Mouse (Mus musculus): Measurements from ENCODE around the gene Gm20538. TPM values are rescaled to one million over a fixed set of nuclear protein-coding genes. Genes with fewer than 3 reads are reported as not detected.

The Gm20538 gene
- polyA plus RNA-seq (2012; rRNA removed): not detected in 2 replicates

DNA sequence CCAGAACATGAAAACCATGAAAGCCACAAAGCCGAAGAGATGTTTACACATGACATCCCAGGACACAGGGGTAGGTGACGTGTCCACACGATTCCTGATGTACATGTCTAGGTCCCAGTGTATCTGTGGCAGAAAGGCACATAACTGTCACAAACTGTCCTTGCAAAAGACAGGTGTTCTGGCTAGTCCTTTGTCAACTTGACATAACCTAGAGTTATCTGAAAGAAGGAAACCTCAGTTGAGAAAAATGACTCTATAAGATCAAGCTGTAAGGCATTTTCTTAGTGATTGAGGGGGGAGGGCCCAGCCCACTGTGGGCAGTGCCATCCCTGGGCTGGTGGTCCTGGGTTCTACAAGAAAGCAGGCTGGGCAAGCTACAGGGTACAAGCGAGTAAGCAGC is at the start of gene Gm20538:
Gm20538 (minus strand) TSS at position 101 of the 400 bp plus-strand sequence.

DNA sequence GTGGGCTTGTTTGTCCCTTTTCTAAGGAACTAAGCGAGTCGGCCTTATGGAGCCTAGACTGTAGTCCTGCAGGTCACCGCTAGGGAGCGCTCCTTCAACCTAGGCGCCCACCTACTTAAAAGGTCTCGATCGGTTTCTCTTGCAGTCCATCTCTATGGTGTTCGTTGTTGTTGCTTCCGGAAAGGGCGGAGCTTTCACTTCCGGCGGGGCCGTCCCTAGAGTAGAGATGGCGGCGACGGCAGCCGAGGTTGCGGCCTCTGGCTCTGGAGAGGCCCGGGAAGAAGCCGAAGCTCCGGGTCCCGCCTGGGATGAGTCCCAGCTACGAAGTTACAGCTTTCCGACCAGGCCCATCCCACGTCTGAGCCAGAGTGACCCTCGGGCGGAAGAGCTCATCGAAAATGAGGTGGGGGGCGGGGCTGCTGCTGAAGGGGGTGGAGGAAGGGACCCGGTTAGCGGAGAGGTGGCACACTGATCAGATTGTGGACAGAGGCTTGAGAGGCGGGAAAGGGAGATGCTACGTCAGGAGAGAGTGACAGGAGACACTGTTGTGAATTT is 10.1 kb upstream of the Gm20538 start, which contains the start of gene Hif1an:
Hif1an (plus strand) TSS at position 199 of the 555 bp plus-strand sequence.

DNA sequence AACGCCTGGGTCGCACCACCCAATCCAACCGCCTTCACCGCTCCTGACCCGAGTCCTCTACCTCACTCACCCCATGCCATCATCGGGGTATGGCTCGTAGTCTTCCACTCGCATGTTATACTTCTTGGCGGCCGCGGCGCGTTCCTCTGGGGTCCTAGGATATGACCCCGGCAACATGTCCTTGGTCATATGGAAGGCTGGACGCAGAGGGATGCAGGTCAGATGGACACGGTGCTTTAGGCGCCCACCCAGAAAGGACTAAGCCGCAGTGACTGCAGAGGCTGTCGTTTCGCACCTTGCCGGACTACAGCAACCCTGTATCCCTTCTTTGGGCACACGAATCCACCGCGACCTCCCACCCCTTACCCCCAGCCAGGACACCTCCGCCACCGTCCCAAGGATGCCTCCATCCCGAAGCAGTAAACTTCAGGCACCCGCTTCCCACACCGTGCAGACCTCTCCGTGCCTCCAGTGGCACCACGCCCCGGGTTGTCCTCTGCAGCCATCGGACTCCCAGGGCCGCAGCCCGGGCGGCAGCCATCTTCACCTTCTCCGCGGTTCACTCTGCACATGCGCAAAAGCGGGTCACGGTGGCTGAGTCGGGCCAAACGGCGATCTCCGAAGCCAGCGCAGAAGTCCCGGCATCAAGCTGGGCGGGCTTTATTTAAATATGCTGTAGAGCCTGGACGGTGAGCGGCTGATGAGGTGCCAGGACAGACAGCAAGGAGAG is 2.4 kb upstream of the Gm20538 start, which contains the start of gene Ndufb8:
Ndufb8 (minus strand) TSS at position 580 of the 730 bp plus-strand sequence.

DNA sequence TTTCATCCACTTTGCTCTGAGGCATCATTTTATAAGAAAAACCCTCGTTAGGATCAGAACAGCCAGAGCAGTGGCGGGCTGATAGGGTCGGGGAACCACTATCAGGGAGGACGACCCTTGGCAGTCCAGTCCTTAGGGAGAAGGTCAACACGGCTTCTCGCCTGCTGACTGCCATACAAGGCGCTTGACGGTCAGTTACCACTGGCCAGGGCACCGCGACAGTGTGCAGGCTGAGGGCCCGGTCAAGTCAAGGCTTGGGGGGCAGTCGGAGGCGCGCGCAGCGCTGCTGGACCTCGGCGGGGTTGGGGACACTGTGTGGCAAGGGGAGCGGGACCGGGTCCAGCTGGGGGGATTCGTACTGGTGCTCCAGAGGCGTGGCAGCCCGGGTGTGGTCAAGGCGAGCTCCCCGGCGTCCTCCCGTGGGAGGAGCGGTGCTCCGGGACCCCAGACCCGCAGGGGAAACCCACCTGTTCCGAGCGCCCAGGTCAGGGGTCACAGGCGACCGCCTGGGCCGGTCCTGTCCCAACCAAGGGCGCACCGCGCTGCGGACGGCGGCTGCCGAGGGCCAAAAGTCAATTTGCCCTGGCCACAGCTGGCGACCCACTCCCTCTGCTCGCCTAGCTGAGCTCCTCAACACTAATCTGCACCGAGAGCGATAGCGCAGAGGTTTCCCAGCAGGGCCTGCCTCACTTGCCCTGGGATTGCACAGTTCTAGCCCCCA is 7.2 kb downstream of the Gm20538 start, which contains the start of gene Sec31b:
Sec31b (minus strand) TSS at position 544 of the 721 bp plus-strand sequence.

Other genes starting within 250 kb of the Gm20538 start
- 0.25 and 0.27 TPM in 2 replicates for gene Scd4, start 219.7 kb downstream of the Gm20538 start, polyA plus RNA-seq (2012; rRNA removed)
- 121 and 126 TPM in 2 replicates for gene Scd1, start 145.0 kb downstream of the Gm20538 start, polyA plus RNA-seq (2012; rRNA removed)
- gene Wnt8b, start 59.4 kb downstream of the Gm20538 start, polyA plus RNA-seq (2012; rRNA removed): 0.98 and 1.4 TPM in 2 replicates
- 2.4 and 3.0 TPM in 2 replicates for gene Sec31b, start 7.0 kb downstream of the Gm20538 start, polyA plus RNA-seq (2012; rRNA removed)
- gene Ndufb8, start 2.6 kb upstream of the Gm20538 start, polyA plus RNA-seq (2012; rRNA removed): 639 and 650 TPM in 2 replicates
- gene Hif1an, start 10.0 kb upstream of the Gm20538 start, polyA plus RNA-seq (2012; rRNA removed): 13.3 and 16.6 TPM in 2 replicates
- not detected in 2 replicates for gene Pax2, start 203.2 kb upstream of the Gm20538 start, polyA plus RNA-seq (2012; rRNA removed)